Mouse (Mus musculus) midbrain, embryonic 13.5 days (tissue): ENCODE data around the gene Ruvbl1. TPM values are rescaled to one million over a fixed set of nuclear protein-coding genes. Genes with fewer than 3 reads are reported as not detected.
A peak's percentile ranks its signal among the peaks of the same experiment; 100 is the strongest.

ENCODE experiments used
- ATAC-seq: fragments of 200-750 bp; cut with Nextera tagmentation; 2 replicates; pipeline ENCODE4 v1.8.0; 2017; ENCODE audit warnings: mild to moderate bottlenecking, moderate TSS enrichment, moderate library complexity
- H3K27ac ChIP-seq: fragments of 300-500 bp; sonication (generic); 2 replicates; pipeline ENCODE4 v1.5.1; 2015; ENCODE audit warnings: inconsistent platforms, mild to moderate bottlenecking, moderate library complexity
- H3K27me3 ChIP-seq: fragments of 300-500 bp; sonication (generic); 2 replicates; pipeline ENCODE4 v1.6.1; 2015; ENCODE audit warnings: mild to moderate bottlenecking, inconsistent platforms
- H3K36me3 ChIP-seq: fragments of 300-500 bp; sonication (generic); 2 replicates; pipeline ENCODE4 v1.6.1; 2015; ENCODE audit warnings: mild to moderate bottlenecking, inconsistent platforms
- H3K4me1 ChIP-seq: fragments of 300-500 bp; sonication (generic); replicated peaks from 2 replicates; pipeline ENCODE4 v1.6.1; 2015; ENCODE audit warnings: inconsistent platforms
- H3K4me2 ChIP-seq: fragments of 300-500 bp; sonication (generic); replicated peaks from 2 replicates; pipeline ENCODE4 v1.6.1; 2015; ENCODE audit warnings: moderate library complexity, mild to moderate bottlenecking, inconsistent platforms
- H3K4me3 ChIP-seq: fragments of 300-500 bp; sonication (generic); replicated peaks from 2 replicates; pipeline ENCODE4 v1.5.1; 2015; ENCODE audit warnings: mild to moderate bottlenecking, inconsistent platforms
- H3K9ac ChIP-seq: fragments of 300-500 bp; sonication (generic); replicated peaks from 2 replicates; pipeline ENCODE4 v1.6.1; 2015; ENCODE audit warnings: mild to moderate bottlenecking, inconsistent platforms
- H3K9me3 ChIP-seq: fragments of 300-500 bp; sonication (generic); 2 replicates; pipeline ENCODE4 v1.6.1; 2016; ENCODE audit warnings: mild to moderate bottlenecking, inconsistent platforms
- WGBS: fragments of 180-500 bp; shearing (Covaris S2); methylation state at CpG from one replicate; pipeline ENCODE4 v1.1.7; 2015; 5-methylcytosine and 5-hydroxymethylcytosine counted together
- polyA plus RNA-seq: library from polyadenylated mRNA; unstranded; fragments of >200 nt; fragmentation: Nextera tagmentation; extraction: Ambion mirVana; gene quantifications from 2 replicates; pipeline ENCODE4 v1.2.1, GENCODE M21; 2015

The Ruvbl1 gene
- polyA plus RNA-seq, 1 experiment from 2014 or later: 112 TPM

DNA sequence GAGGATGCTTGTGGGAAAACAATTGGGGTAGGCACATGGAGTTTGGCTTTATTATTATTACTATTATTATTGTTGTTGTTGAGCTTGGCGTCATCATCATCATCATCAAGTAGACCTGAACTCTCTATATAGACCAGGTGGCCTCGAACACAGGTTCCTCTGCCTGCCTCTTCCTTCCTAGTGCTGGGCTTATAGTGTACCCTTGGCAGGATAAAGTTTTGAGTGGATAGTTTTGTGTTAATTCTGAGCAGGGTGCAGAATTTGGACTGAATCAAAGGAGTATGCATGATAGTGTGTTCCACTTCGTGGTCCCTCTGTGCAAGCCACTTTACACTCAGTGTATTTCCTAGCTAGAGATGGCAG, 35.2 kb downstream of the Ruvbl1 start:
- Histone ChIP-seq H3K27me3 (no peaks in the 10 kb centered on the region), H3K9me3 (no peaks in the 10 kb centered on the region), H3K36me3 (peaks cover 58% of the 10 kb centered on the region), H3K27ac (no peak overlapping the region), H3K9ac (peak overlapping the region; percentile 81), H3K4me1 (peaks cover 9% of the 10 kb centered on the region), H3K4me3 (peak overlapping the region; percentile 51), H3K4me2 (peak overlapping the region; percentile 85)
- ATAC-seq: peak; percentile 53
- WGBS: 13% methylated on average over 3 of the region's 3 CpGs

GRCm38 (mm10) chr6:88502030-88502970, 37.1 kb downstream of the Ruvbl1 start:
- no peak overlapping the region for H3K9ac ChIP-seq
- no peak for ATAC-seq
- H3K9me3 ChIP-seq: no peaks in the 10 kb centered on the region
- no peak overlapping the region for H3K4me3 ChIP-seq
- H3K36me3 ChIP-seq: peaks cover 66% of the 10 kb centered on the region
- no peak overlapping the region for H3K27ac ChIP-seq
- H3K4me2 ChIP-seq: no peak overlapping the region
- no peaks in the 10 kb centered on the region for H3K27me3 ChIP-seq
- 83% methylated on average over 13 of the region's 13 CpGs for WGBS
- peaks cover 9% of the 10 kb centered on the region for H3K4me1 ChIP-seq

GRCm38 (mm10) chr6:88503044-88503443, 37.8 kb downstream of the Ruvbl1 start:
- Histone ChIP-seq H3K9ac (no peak overlapping the region), H3K9me3 (no peaks in the 10 kb centered on the region), H3K4me2 (no peak overlapping the region), H3K27me3 (no peaks in the 10 kb centered on the region), H3K4me1 (peaks cover 9% of the 10 kb centered on the region), H3K27ac (no peak overlapping the region), H3K4me3 (no peak overlapping the region), H3K36me3 (peaks cover 66% of the 10 kb centered on the region)
- WGBS: 95% methylated on average over 4 of the region's 4 CpGs
- no peak for ATAC-seq

- Histone ChIP-seq H3K9me3 (no peaks in the 10 kb centered on the region), H3K4me3 (no peak overlapping the region), H3K4me2 (no peak overlapping the region), H3K27me3 (no peaks in the 10 kb centered on the region), H3K27ac (no peak overlapping the region), H3K36me3 (peaks cover 70% of the 10 kb centered on the region), H3K9ac (no peak overlapping the region), H3K4me1 (peaks cover 26% of the 10 kb centered on the region)
- no peak for ATAC-seq
- WGBS: 95% methylated on average over 8 of the region's 8 CpGs
These were observed 48.8 kb downstream of the Ruvbl1 start for GRCm38 (mm10) chr6:88513984-88514383.

DNA sequence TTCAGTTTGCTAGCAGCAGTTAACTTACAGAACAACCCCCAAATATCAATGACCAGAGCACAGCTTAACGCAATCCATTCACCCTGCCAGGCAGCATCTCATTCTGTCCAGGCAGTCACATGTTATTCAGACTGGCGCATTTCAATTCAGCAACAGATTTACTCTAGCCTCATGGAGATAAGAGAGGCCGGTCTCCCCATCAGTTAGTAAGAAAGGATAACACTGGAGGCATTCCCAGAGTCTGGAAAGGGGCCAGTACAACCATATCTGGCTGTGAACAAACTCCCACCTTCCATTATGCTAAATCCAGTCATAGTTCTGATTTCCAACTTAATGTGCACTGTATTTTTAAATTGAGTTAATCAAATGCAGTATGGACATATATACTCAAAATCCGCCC, 49.3 kb downstream of the Ruvbl1 start:
- Histone ChIP-seq H3K4me1 (peaks cover 30% of the 10 kb centered on the region), H3K27me3 (no peaks in the 10 kb centered on the region), H3K27ac (no peak overlapping the region), H3K9ac (0 out of 2 replicates have a peak overlapping the region, but pooled peaks have one; percentile 19), H3K4me2 (no peak overlapping the region), H3K4me3 (no peak overlapping the region), H3K36me3 (peaks cover 65% of the 10 kb centered on the region), H3K9me3 (no peaks in the 10 kb centered on the region)
- ATAC-seq: no peak
- WGBS: 88% methylated on average over 4 of the region's 4 CpGs

- no peaks in the 10 kb centered on the region for H3K9me3 ChIP-seq
- peaks cover 50% of the 10 kb centered on the region for H3K36me3 ChIP-seq
- H3K4me1 ChIP-seq: peaks cover 35% of the 10 kb centered on the region
- H3K27ac ChIP-seq: no peak overlapping the region
- WGBS: 88% methylated on average over 8 of the region's 8 CpGs
- H3K4me2 ChIP-seq: no peak overlapping the region
- H3K27me3 ChIP-seq: no peaks in the 10 kb centered on the region
- ATAC-seq: no peak
- no peak overlapping the region for H3K4me3 ChIP-seq
- H3K9ac ChIP-seq: no peak overlapping the region
These were observed 50.8 kb downstream of the Ruvbl1 start for GRCm38 (mm10) chr6:88515971-88516370.

DNA sequence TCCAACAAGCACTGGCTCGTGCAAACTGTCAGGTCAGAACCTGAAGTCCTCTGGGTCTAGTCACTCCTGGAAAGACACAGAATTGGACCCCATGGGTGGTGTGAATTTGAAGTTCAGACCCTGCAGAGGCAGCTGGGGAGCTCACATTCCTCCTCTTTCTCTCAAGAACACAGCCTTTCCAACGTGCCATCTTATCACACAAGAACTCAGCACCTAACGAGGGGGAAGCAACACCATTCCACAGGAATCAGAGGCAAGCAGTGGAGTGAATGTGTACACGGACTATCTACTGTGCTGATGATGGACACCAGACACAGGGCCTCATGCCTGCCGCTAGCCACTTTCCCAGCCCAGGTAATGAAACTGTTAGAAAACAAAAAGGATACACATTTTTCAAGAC, 51.5 kb downstream of the Ruvbl1 start:
- Histone ChIP-seq H3K36me3 (peaks cover 43% of the 10 kb centered on the region), H3K4me2 (peak overlapping the region; percentile 92; the same call in 1 of the 2 replicates), H3K4me1 (peaks cover 35% of the 10 kb centered on the region), H3K9ac (peak overlapping the region; percentile 83), H3K27me3 (no peaks in the 10 kb centered on the region), H3K9me3 (no peaks in the 10 kb centered on the region), H3K27ac (no peak overlapping the region), H3K4me3 (no peak overlapping the region)
- ATAC-seq: no peak
- WGBS: 83% methylated on average over 5 of the region's 5 CpGs

GRCm38 (mm10) chr6:88517701-88518403, 52.6 kb downstream of the Ruvbl1 start:
- WGBS: 15% methylated on average over 18 of the region's 18 CpGs
- Histone ChIP-seq H3K4me1 (peaks cover 35% of the 10 kb centered on the region), H3K9me3 (no peaks in the 10 kb centered on the region), H3K4me2 (peak overlapping the region; percentile 92), H3K27ac (no peak overlapping the region; the same call in 1 of the 2 replicates), H3K27me3 (no peaks in the 10 kb centered on the region), H3K4me3 (peak overlapping the region; percentile 74), H3K36me3 (peaks cover 32% of the 10 kb centered on the region), H3K9ac (peak overlapping the region; percentile 83)
- no peak for ATAC-seq

- H3K27me3 ChIP-seq: no peaks in the 10 kb centered on the region
- under 1% methylated on average over 80 of the region's 80 CpGs for WGBS
- H3K4me2 ChIP-seq: peak within 1 kb of the TSS; percentile 92
- peak within 1 kb of the TSS; percentile 74 for H3K4me3 ChIP-seq
- no peaks in the 10 kb centered on the region for H3K9me3 ChIP-seq
- H3K9ac ChIP-seq: peak within 1 kb of the TSS; percentile 88
- H3K27ac ChIP-seq: peak within 1 kb of the TSS; percentile 92
- peaks cover 25% of the 10 kb centered on the region for H3K36me3 ChIP-seq
- ATAC-seq: peak; percentile 98
- H3K4me1 ChIP-seq: peaks cover 35% of the 10 kb centered on the region
These were observed 53.4 kb downstream of the Ruvbl1 start, which contains the start of gene Sec61a1 for GRCm38 (mm10) chr6:88518404-88519263. Gene Sec61a1 (minus strand): TSS chr6:88518905.

DNA sequence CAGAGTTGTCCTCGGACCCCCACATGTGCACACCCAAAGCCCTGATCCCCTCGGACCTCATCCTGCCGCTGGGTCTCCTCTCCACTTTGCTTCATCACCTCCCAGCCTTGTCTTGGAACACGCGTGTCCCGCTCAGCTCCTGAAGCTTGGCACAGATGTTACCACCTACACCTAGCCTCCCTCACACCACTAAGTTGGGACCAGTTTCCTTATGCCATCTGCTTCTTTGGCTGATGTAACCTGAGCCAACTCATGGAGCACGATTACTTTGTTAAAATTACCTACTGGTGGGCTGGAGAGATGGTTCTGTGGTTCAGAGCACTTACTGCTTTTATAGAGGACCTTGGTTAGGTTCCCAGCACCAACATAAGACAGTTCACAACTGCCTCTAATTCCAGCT, 56.6 kb downstream of the Ruvbl1 start:
- Histone ChIP-seq H3K4me2 (no peak overlapping the region), H3K4me3 (no peak overlapping the region), H3K4me1 (peaks cover 23% of the 10 kb centered on the region), H3K9me3 (no peaks in the 10 kb centered on the region), H3K9ac (no peak overlapping the region), H3K36me3 (no peaks in the 10 kb centered on the region), H3K27me3 (no peaks in the 10 kb centered on the region), H3K27ac (no peak overlapping the region)
- no peak for ATAC-seq
- 89% methylated on average over 7 of the region's 7 CpGs for WGBS

- no peak overlapping the region for H3K4me2 ChIP-seq
- H3K9ac ChIP-seq: no peak overlapping the region
- no peaks in the 10 kb centered on the region; the same call in 1 of the 2 replicates for H3K27me3 ChIP-seq
- WGBS: 78% methylated on average over 3 of the region's 3 CpGs
- peaks cover 15% of the 10 kb centered on the region for H3K4me1 ChIP-seq
- H3K4me3 ChIP-seq: no peak overlapping the region
- no peak overlapping the region for H3K27ac ChIP-seq
- no peaks in the 10 kb centered on the region for H3K36me3 ChIP-seq
- no peak for ATAC-seq
- H3K9me3 ChIP-seq: no peaks in the 10 kb centered on the region
These were observed 57.4 kb downstream of the Ruvbl1 start for GRCm38 (mm10) chr6:88522606-88523005.
